Mouse (Mus musculus): ENCODE measurements around the gene Sema3a.

DNA sequence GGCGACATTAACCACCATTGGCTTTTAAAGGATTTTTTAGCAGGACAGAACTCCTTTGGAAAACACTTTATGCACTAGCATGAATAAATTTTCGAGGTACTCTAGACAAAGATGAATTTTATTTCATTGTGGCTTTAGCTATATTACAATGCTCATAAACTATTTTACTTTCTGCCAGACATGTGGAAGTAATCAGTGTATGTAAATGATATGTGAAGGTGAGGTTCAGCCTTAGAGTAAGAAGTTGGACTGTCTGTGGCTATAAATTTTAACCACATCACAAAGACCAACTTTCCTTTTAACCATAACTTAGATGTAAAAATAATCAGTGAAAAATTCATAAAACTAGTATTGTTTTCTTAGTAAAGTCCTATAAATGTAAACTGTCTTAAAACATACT is 286.7 kb downstream of the Sema3a start:
- TF ChIP-seq CTCF (conservative IDR thresholded peaks at IDR 0.05; ENCODE audit: low read length) (no peak), POU5F1 (IDR thresholded peaks at IDR 0.05; ENCODE audit: borderline replicate concordance, low read length) (no peak), NANOG (IDR thresholded peaks at IDR 0.05; ENCODE audit: borderline replicate concordance, low read length) (no peak)

Data from E14TG2a.4 (cell line).